Mouse (Mus musculus): ENCODE measurements around the gene Ttll2.
"Not testable (repeated sequence)": the region's sequence is repeated elsewhere in the genome, so short reads cannot be mapped to it uniquely, and the experiment has no call there.

Ttll2 gene

DNA sequence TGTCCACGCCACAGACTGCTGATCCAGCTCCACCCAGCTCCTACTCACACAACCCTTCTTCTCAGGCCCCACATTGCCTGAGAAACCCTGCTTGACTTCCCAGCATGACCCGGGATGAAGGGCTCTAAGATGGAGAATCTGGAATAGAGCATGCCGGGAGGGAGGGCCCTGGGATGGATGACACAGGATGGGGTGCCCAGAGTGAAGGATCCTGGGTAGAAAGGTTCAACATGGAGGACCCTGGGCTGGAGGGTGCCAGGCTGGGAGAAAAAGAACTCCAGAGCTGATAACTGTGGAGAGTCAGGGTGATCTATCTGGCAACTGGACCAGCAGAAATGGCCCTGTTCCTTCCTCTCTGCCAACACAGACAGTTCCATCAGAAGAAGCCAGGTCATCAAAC lies 13.1 kb upstream of the Ttll2 start:
- not testable (repeated sequence) for DNase-seq (ENCODE audit: extremely low read depth, low read depth)

DNA sequence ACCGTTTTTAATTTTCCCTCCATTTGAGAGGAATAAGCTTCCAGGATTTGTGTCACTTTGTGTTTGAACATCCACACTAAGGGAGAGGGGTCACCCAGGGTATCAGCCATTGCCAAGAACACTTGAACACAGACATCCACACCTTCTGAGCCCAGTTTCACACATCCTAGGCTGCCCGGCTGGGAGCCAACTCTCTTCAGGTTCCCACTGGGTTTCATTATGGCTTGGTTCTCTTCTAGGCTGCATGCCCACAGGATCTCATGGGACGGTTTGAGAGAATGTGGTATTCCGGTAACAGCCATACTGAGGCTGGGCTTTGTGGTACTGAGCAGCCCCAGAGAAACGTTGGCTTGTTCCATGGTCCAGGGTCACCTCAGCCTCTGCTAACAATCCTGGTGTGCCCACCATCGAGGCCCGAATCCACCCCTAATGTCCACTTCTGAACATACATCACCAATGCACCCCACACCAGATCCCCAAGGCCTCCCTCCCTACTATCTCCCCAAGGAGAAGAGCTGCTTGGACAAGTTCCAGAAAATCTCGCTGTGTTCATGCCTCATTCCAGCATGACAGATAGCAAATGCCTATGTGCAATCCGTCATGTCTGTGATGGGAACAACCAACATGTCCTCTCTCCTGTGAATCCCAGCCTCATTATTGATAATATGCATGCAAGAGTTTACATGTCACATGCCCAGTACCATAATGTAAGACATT lies 8.4 kb upstream of the Ttll2 start:
- DNase-seq (ENCODE audit: extremely low read depth, low read depth): not testable (repeated sequence)

DNA sequence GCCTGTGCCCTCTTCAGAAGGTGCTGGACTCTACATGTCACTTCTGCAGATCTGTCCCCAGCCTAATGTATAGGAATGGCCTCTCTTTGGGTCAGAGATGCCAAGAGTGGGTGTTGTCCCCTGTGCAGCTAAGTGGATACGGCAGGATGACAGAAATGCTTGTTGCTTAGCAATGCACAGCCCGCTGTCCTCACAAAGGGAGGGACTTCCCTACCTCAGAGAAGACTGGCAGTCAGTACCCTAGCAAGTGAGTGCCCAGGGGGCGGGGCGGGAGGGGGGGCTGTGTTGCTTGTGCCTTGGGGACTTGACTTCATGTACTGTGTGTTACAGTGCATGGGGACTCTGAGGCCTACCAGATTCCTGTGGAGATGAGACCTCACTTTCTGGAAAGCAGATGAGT lies 7.3 kb upstream of the Ttll2 start:
- DNase-seq (ENCODE audit: extremely low read depth, low read depth): not testable (repeated sequence)

DNA sequence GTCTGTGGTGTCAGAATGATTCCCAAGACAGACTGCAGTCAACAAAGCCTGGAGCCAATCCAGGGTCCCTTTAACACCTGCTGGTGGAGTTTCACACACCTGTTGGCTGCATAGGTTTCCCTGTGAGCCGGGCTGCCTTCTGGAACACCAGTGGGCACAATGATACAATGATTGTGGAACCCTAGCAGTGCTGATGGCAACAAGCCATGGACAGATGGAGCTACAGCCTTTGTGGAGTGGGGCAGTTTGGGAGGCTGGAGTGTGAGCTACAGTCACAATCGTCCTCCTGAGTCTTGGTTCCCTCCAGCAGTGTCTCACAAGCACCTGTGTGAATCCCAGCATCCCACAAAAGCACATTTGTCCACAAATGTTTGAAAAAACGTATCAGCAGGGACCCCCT lies 3.7 kb downstream of the Ttll2 start:
- DNase-seq (ENCODE audit: extremely low read depth, low read depth): not testable (repeated sequence)

DNA sequence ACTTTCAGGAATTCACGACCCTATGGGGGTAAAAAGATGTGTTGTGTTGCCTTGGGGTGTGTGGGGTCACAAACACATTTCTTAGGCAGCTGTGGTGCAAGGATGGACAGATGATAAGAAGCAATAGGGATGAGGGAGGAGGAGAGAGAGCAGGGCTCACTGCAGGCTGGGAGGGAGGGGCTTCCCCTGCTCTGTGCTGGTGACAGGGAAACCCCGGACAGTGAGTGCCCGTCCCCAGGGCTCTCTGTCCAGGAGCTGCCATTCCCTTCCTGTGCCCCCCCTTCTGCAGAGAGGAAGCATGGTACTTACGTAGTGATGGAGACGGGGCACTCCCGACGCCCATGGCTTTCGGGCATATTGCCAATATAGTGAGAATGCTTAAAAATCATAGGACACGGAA lies 15.1 kb downstream of the Ttll2 start:
- DNase-seq (ENCODE audit: extremely low read depth, low read depth): not testable (repeated sequence)

DNA sequence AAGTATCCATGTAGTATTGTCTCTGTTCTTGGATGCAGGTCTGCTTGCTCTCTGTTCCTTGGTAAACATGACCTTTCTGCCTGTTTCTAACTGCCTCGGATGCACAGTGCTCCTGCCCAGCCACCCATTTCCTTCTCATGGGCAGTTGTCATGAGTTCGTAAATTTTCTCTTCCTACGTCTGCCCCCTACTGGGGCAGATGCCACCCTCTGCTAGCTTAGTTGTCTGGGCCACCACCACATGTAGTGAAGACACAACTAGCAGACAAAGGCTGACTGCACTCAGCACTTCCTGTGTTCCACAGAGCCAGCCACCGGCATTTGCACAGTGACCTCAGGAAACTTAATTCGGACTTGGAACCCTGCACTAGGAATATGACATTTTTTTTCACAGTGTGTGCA lies 19.8 kb downstream of the Ttll2 start:
- DNase-seq (ENCODE audit: extremely low read depth, low read depth): not testable (repeated sequence)

DNA sequence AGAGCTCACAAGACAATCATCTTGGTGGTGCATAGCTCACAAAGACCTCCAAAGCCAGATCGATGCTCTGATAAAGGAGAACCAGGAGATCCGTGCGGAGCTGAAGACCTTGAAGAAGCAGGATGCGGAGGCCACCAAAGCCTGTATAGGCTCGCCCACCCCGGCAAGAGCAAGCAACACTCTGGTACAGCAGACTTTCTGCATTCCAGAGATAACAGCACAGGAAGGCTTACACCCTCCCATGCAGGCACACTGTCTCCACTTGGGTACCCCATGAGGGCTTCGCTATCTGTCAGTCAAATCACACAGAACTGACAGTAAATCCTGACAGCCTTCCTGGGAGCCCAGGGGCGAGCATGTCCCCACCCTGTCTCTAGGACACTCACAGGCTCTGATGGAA lies 26.1 kb downstream of the Ttll2 start:
- DNase-seq (ENCODE audit: extremely low read depth, low read depth): not testable (repeated sequence)

DNA sequence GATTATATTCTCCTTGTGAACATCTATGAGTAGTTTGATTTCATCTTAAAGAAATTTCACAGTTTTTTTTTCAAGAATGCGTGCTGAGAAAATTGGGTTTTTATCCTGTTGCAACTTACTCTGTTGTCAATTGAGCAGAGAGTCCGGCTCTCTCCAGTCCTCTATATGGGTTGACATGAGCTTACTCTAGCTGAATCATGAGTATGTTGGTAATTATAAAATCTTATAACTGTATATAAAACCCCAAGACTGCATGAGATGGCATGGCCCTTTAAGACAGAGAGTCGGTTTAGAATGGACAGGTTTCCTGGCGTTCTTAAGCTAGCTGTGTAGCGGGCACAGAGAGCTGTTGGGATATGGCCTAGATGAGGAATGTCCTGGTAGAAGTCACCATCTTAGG lies 28.1 kb downstream of the Ttll2 start, which contains the start of gene Tcp10a:
TSS of gene Tcp10a (plus strand) at position 301 of the 400 bp plus-strand sequence.
- not testable (repeated sequence) for DNase-seq (ENCODE audit: extremely low read depth, low read depth)

DNA sequence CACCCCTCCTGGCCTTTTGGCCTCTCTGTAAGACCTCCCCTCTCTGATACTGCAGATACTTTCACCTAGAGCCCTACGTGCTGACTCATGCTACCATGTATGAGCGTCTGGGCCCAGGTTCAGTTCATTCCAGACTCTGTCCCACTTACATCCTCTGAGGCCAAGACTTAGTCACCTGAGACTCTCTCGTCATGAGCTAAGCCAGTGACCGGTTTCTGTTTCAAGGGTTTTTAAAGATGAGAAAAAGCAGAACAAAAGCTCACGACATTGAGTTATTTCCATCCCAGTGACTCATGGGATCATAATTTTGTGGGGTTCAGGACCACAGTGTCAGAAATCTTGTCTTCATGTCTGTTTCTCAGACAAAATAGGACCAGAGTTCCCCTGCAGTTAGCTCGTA lies 32.7 kb downstream of the Ttll2 start:
- not testable (repeated sequence) for DNase-seq (ENCODE audit: extremely low read depth, low read depth)

DNA sequence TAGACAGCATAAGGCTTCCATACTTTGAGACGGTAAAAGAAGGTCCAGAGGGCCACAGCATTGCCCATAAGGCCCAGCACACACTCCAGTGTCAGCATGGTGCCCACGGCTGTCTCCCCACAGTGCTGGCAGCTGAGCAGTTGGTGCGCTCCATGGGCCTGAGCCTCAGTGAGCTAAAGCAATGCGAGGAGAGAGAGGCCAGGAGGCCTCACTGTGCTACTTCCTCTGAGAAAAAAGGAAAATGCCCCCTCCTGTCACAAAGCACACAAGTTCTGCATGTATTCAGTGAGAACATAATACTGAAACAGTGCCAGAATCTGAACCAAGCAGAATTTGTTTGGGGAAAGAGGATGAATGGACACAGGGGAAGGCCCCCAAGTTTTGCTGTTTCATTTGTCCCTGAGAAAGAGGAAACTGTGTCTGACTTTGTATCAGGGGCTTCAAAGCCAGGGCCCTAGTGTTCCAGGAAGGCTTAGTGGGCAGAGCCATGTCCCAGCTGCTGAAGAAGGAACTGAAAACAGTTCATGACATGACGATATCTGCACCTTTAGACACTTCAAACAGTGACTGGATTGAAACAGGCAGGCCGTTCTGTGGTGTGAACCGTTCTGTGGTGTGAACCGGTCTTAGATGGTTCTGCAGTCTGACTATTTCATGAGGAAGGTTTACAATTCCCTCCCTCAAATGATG lies 36.7 kb downstream of the Ttll2 start:
- not testable (repeated sequence) for DNase-seq (ENCODE audit: extremely low read depth, low read depth)

DNA sequence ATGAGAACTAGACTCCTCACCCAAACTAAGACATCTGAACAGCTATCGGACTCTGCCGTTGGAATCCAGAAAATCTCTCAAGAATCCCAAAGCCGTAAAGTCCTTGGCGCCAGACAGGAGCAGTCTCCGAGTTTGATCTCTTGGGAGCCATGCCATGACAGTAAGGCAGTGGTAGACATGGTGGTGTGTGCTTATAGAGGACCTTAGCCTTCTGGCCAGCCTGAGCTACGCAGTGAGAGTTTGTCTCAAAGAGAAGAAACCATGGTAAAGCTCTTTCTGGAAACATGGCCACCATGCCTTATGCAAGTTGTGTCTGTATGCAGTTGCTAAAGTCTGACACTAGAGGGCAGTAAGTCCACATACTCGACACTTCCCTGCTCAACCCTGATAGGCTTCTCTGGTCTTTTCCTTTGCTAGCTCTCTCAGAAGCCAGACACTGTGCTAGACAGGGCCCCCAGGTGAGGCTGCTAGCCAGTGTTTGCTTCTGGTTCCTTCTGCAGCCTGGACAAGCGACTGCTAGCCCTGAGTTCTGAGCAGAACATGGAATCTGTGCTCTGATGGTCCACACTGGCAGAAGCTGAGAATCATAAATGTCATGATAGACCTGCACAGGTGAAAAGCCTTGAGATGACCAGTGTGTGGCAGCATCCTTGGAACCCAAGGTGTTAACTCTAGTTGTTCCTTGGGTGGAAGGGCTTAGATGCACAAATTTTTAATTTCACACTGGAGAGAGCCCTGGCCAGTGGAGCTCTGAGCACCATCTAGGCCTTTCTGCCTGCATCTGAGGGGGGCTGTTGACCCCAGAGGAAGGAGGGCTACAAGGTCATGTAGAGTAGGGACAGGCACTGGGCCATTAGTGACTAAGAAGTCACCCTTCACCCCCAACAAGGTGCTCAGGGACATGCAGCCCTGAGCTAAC lies 46.0 kb downstream of the Ttll2 start:
- not testable (repeated sequence) for DNase-seq (ENCODE audit: extremely low read depth, low read depth)
